Mouse (Mus musculus): ENCODE data around the gene Mapk3. TPM values are rescaled to one million over a fixed set of nuclear protein-coding genes. Genes with fewer than 3 reads are reported as not detected.

The Mapk3 gene
- total and polyA plus RNA-seq, 3 experiments, result 22.4 to 48.5 (median 25.3) TPM

GRCm38 (mm10) chr7:126775185-126775977 is 16.0 kb downstream of the Mapk3 start:
- no peak overlapping the region for H3K9ac ChIP-seq (ENCODE audit: insufficient read depth, low read depth)
- dilution Hi-C loops (cut with MboI; ENCODE audit: extremely low pct_ligation_motif_present, extremely low pct_unique_long_range_greater_than_20kb, low sequenced_read_pairs) (no loop called here), in situ Hi-C loops (cut with MboI; ENCODE audit: low pct_ligation_motif_present, low pct_unique_long_range_greater_than_20kb, low sequenced_read_pairs) (no loop called here)
- H3K27me3 ChIP-seq (replicated peaks), result no peaks in the 10 kb centered on the region
- peaks cover 25 to 53% of the 10 kb centered on the region in 2 experiments for H3K36me3 ChIP-seq (replicated peaks in 1 of 2; ENCODE audit: control insufficient read depth in 1 of 2, insufficient read depth in 1 of 2, low read length in 1 of 2)
- 0 out of 2 replicates have a peak, but pooled peaks cover 2% of the 10 kb centered on the region for H3K79me2 ChIP-seq (replicated peaks; ENCODE audit: control insufficient read depth, extremely low read depth, insufficient read depth, poor library complexity, severe bottlenecking)
- no peak overlapping the region for H3K27ac ChIP-seq (ENCODE audit: insufficient read depth, low read depth)
- DNase-seq (ENCODE audit: extremely low read depth), result no peak
- H3K4me2 ChIP-seq (ENCODE audit: insufficient read depth, low read depth, poor library complexity, severe bottlenecking), result peak overlapping the region; percentile 84; the same call in 1 of the 2 replicates
- no peaks in the 10 kb centered on the region for H3K9me3 ChIP-seq (replicated peaks; ENCODE audit: low read length)
- H3K4me3 ChIP-seq (replicated peaks in 1 of 3; ENCODE audit: low read depth in 2 of 3, low read length in 2 of 3, poor library complexity in 1 of 3), result no peak overlapping the region
- TF ChIP-seq NELFE (IDR thresholded peaks at IDR 0.05; ENCODE audit: low read depth, low read length) (no peak), USF2 (conservative IDR thresholded peaks at IDR 0.05; ENCODE audit: low read depth, low read length) (no peak), MAX (IDR thresholded peaks at IDR 0.05; ENCODE audit: low read length) (no peak), KAT2A (IDR thresholded peaks at IDR 0.05; ENCODE audit: insufficient replicate concordance, low read length) (no peak), POLR2A (IDR thresholded peaks at IDR 0.05; ENCODE audit: low read depth, low read length) (no peak), JUND (conservative IDR thresholded peaks at IDR 0.05; ENCODE audit: low read depth, low read length) (no peak), SMC3 (IDR thresholded peaks at IDR 0.05; ENCODE audit: low read depth, low read length) (peak; percentile 39), CTCF (conservative IDR thresholded peaks at IDR 0.05 in 1 of 2, IDR thresholded peaks at IDR 0.05 in 1 of 2; ENCODE audit: low read depth in 2 of 2, low read length in 2 of 2) (peak in 1 of 2 experiments; percentile 55; a peak in 2 of 4 replicates), RAD21 (IDR thresholded peaks at IDR 0.05; ENCODE audit: low read depth, low read length) (peak; percentile 48)
- peaks cover 14 to 61% of the 10 kb centered on the region in 2 experiments; a peak in 3 of 4 replicates for H3K4me1 ChIP-seq (ENCODE audit: control insufficient read depth in 1 of 2, insufficient read depth in 2 of 2)

DNA sequence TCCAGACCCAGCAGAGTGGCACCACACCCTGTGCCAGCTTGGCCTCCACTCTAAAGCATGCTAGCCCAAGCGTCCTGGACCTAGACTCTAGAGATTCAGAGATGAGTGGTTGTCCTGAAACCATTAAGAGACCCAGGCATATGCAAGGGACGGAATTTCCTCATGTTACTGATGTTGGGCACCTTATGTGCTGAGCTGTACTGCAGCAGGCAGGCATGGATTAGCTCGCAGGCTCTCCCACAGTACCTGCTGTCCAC is 16.5 kb downstream of the Mapk3 start:
- peaks cover 26 to 53% of the 10 kb centered on the region in 2 experiments for H3K36me3 ChIP-seq (replicated peaks in 1 of 2; ENCODE audit: control insufficient read depth in 1 of 2, insufficient read depth in 1 of 2, low read length in 1 of 2)
- in situ Hi-C loops (cut with MboI; ENCODE audit: low pct_ligation_motif_present, low pct_unique_long_range_greater_than_20kb, low sequenced_read_pairs) (no loop called here), dilution Hi-C loops (cut with MboI; ENCODE audit: extremely low pct_ligation_motif_present, extremely low pct_unique_long_range_greater_than_20kb, low sequenced_read_pairs) (no loop called here)
- peaks cover 14 to 61% of the 10 kb centered on the region in 2 experiments; a peak in 3 of 4 replicates for H3K4me1 ChIP-seq (ENCODE audit: control insufficient read depth in 1 of 2, insufficient read depth in 2 of 2)
- 0 out of 2 replicates have a peak, but pooled peaks cover 2% of the 10 kb centered on the region for H3K79me2 ChIP-seq (replicated peaks; ENCODE audit: control insufficient read depth, extremely low read depth, insufficient read depth, poor library complexity, severe bottlenecking)
- TF ChIP-seq MAX (IDR thresholded peaks at IDR 0.05; ENCODE audit: low read length), result no peak
- TF ChIP-seq MEF2A (IDR thresholded peaks at IDR 0.05; ENCODE audit: borderline replicate concordance, low read depth, low read length), result no peak
- no peak for TF ChIP-seq POLR2AphosphoS2 (IDR thresholded peaks at IDR 0.05; ENCODE audit: low read depth, low read length)
- TF ChIP-seq NELFE (IDR thresholded peaks at IDR 0.05; ENCODE audit: low read depth, low read length), result no peak
- no peak for TF ChIP-seq ZKSCAN1 (IDR thresholded peaks at IDR 0.05; ENCODE audit: borderline replicate concordance, low read depth, low read length)
- no peak for TF ChIP-seq SMC3 (IDR thresholded peaks at IDR 0.05; ENCODE audit: low read depth, low read length)
- TF ChIP-seq PAX5 (IDR thresholded peaks at IDR 0.05; ENCODE audit: low read length), result no peak
- TF ChIP-seq CHD1 (IDR thresholded peaks at IDR 0.05; ENCODE audit: low read depth, low read length), result no peak
- H3K4me2 ChIP-seq (ENCODE audit: insufficient read depth, low read depth, poor library complexity, severe bottlenecking), result peak overlapping the region; percentile 84; the same call in 1 of the 2 replicates
- H3K27ac ChIP-seq (ENCODE audit: insufficient read depth, low read depth), result no peak overlapping the region
- H3K9me3 ChIP-seq (replicated peaks; ENCODE audit: low read length), result no peaks in the 10 kb centered on the region
- peak overlapping the region; percentile 55 for H3K9ac ChIP-seq (ENCODE audit: insufficient read depth, low read depth)
- no peaks in the 10 kb centered on the region for H3K27me3 ChIP-seq (replicated peaks)
- no peak for DNase-seq (ENCODE audit: extremely low read depth)
- peak overlapping the region in 1 of 3 experiments; percentile 70 for H3K4me3 ChIP-seq (replicated peaks in 1 of 3; ENCODE audit: low read depth in 2 of 3, low read length in 2 of 3, poor library complexity in 1 of 3)
